Mouse (Mus musculus): Measurements from ENCODE around the gene Zfp708.

GRCm38 (mm10) chr13:67060161-67060785 lies 37.5 kb downstream of the Zfp708 start:
- TF ChIP-seq CHD1 (IDR thresholded peaks at IDR 0.05; ENCODE audit: low read depth, low read length) (no peak), GABPA (IDR thresholded peaks at IDR 0.05; ENCODE audit: low read depth, low read length) (no peak), ZKSCAN1 (IDR thresholded peaks at IDR 0.05; ENCODE audit: low read depth, low read length) (no peak), POLR2A (IDR thresholded peaks at IDR 0.05; ENCODE audit: control insufficient read depth in 1 of 2, insufficient read depth in 1 of 2, low read depth in 1 of 2, low read length in 2 of 2, poor library complexity in 1 of 2) (no peak), CTCF (IDR thresholded peaks at IDR 0.05 in 2 of 3, conservative IDR thresholded peaks at IDR 0.05 in 1 of 3; ENCODE audit: control insufficient read depth in 1 of 3, insufficient read depth in 1 of 3, low read depth in 2 of 3, low read length in 3 of 3, poor library complexity in 1 of 3, severe bottlenecking in 1 of 3) (no peak), ZNF384 (IDR thresholded peaks at IDR 0.05; ENCODE audit: low read depth, low read length) (no peak), EP300 (IDR thresholded peaks at IDR 0.05; ENCODE audit: low read depth in 1 of 2, low read length in 2 of 2) (no peak), TAL1 (IDR thresholded peaks at IDR 0.05; ENCODE audit: low read length) (no peak), JUND (IDR thresholded peaks at IDR 0.05; ENCODE audit: low read depth, low read length) (no peak), TBP (IDR thresholded peaks at IDR 0.05; ENCODE audit: low read depth, low read length) (no peak), KAT2A (conservative IDR thresholded peaks at IDR 0.05; ENCODE audit: low read depth, low read length) (no peak), USF1 (IDR thresholded peaks at IDR 0.05; ENCODE audit: low read depth, low read length) (no peak), CHD2 (IDR thresholded peaks at IDR 0.05; ENCODE audit: low read length) (no peak)
